Mouse (Mus musculus): ENCODE measurements around the gene Itgb4.

- no peak for TF ChIP-seq CTCF (IDR thresholded peaks at IDR 0.05; ENCODE audit: low read depth, low read length)
- TF ChIP-seq GATA1 (IDR thresholded peaks at IDR 0.05; ENCODE audit: borderline replicate concordance, low read length) = no peak
Observed at GRCm38 (mm10) chr11:115989686-115990085, 15.2 kb downstream of the Itgb4 start.

Measured in G1E (cell line).